Mouse (Mus musculus): ENCODE results near the gene Vwa3b.

- TF ChIP-seq CTCF (conservative IDR thresholded peaks at IDR 0.05; ENCODE audit: insufficient read depth, insufficient read length, low read depth, low read length) (no peak), POLR2A (IDR thresholded peaks at IDR 0.05; ENCODE audit: low read depth, low read length) (no peak)
These were observed 103.7 kb downstream of the Vwa3b start for GRCm38 (mm10) chr1:37130012-37130570.

Data from kidney, adult 2 months (tissue).